Mouse (Mus musculus) heart, embryonic 10.5 days (tissue): ENCODE measurements around the gene Olfr1368. TPM values are rescaled to one million over a fixed set of nuclear protein-coding genes. Genes with fewer than 3 reads are reported as not detected.

Experiments
- polyA plus RNA-seq: library from polyadenylated mRNA; unstranded; fragments of >200 nt; fragmentation: Nextera tagmentation; extraction: Ambion mirVana; gene quantifications from 2 replicates; pipeline ENCODE4 v1.2.1, GENCODE M21; 2016

The Olfr1368 gene
- polyA plus RNA-seq, 1 experiment from 2014 or later: not detected

Other genes starting within 250 kb of the Olfr1368 start
- gene Olfr1370, start 70.9 kb downstream of the Olfr1368 start, polyA plus RNA-seq: not detected in 2 replicates
- 0.07 and 0.10 TPM in 2 replicates for gene Olfr1369-ps1, start 34.4 kb downstream of the Olfr1368 start, polyA plus RNA-seq
- not detected in 2 replicates for gene Olfr263, start 16.2 kb downstream of the Olfr1368 start, polyA plus RNA-seq
- 108 and 152 TPM in 2 replicates for gene Trim27, start 33.6 kb upstream of the Olfr1368 start, polyA plus RNA-seq
- not detected in 2 replicates for gene Gpx5, start 146.9 kb upstream of the Olfr1368 start, polyA plus RNA-seq
- not detected in 2 replicates for gene Gpx6, start 166.3 kb upstream of the Olfr1368 start, polyA plus RNA-seq
- gene Olfr1367, start 201.0 kb upstream of the Olfr1368 start, polyA plus RNA-seq: not detected in 2 replicates
- 8.9 and 12.5 TPM in 2 replicates for gene Zscan12, start 217.0 kb upstream of the Olfr1368 start, polyA plus RNA-seq